Mouse (Mus musculus) heart, adult 18-20 months (tissue): ENCODE results near the gene Pkd1l2. TPM values are rescaled to one million over a fixed set of nuclear protein-coding genes. Genes with fewer than 3 reads are reported as not detected.

Experiments used
- DNase-seq, 2 experiments: peaks; one replicate each; pipeline ENCODE4 v3.0.0; 2021 to 2022; ENCODE audit warnings: mixed read lengths in 1 of 2
- total RNA-seq, 2 experiments: library from RNA; stranded (reverse); gene quantifications; 2 replicates each; pipeline ENCODE4 v1.2.3; 2021

The Pkd1l2 gene
- total RNA-seq, 2 experiments from 2014 or later = not detected

- no peak for DNase-seq
These were observed 804 bp upstream of the Pkd1l2 start for GRCm38 (mm10) chr8:117082947-117083559.

- DNase-seq = no peak
These were observed 2.6 kb downstream of the Pkd1l2 start for GRCm38 (mm10) chr8:117079652-117080051.

DNA sequence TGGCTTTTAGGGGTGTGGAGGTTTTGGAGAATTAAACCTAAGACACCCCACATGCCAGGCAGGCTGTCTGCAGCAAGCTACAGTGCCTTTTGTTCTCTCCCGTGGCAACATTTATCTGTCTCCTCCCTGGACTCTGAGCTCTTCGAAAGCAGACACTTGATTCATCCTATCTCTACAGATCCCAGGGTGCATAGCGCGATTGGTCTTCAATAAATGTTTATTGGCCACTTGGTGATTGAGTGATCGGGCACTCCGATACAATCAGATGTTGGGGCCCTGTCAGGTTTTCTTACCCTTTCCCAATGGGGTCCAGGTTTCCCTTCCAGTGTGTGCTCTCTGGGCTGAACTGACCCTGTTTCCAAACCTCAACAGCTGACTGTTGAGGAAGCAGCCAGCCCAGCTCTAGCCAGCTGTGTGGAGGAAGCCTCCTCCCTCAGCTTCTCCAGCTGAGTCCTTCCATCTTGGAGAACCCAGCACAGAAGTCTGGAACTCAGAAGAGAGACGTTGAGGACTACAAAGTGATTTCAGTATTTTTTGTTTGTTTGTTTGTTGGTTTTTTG lies 3.8 kb downstream of the Pkd1l2 start:
- DNase-seq = no peak

DNA sequence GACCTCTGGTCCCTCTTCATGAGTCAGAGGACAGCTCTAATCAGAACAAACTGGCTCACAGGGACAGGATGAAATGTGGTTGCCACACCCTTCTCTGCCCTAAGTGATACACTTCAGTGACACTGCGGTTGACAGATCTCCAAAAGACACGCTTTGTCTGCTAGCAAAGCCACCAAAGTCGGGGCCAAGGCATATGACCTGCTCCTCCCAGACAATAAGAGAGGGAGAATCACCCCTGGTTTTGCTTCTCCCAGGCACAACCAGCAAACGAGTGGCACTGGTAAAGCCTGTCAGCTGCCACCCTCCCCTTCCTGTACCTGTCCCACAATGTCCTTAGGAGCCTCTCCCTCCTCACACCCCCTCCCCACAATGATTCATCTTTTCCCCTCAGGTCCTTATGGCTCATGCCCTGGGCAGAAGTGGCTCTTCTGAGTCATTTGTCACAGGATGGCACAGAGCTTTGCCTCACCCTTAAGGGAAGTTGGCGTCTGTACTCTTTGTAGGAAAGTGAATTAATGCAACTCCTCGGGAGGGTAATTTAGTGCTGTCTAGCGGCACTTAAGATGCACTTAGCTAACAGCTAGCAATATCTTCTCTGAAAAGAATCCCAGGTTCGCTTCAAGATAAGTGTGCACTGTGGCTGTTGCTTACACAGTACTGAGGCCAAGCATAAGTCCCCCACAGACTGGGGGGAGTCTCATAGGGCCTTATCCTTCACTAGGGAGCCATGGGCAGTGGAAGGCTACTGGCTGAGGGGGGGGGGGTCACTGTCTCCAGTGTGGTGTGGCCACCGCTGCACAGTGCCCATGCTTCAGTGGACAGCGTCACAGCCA lies 7.7 kb downstream of the Pkd1l2 start:
- DNase-seq = peak in 1 of 2 experiments; percentile 12

DNA sequence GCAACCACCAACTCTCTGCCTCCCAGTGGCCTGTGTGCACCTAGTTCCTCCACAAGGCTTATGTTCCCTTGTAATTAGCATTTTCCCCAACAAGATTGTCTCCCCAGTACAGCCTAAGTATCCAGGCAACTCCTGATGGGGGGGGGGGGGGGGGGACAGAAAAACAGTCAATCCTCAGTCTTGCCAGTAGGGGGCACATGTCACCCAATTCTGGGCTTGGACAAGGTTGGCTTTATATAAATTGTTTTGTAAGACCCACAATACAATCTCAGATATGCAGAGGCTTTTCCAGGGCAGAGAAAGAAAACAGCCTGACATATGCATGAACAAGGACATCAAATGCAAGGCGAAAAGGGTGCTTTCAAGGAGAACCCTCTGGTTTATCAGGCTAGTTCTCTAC lies 12.5 kb downstream of the Pkd1l2 start:
- no peak for DNase-seq

GRCm38 (mm10) chr8:117068294-117068693 lies 14.0 kb downstream of the Pkd1l2 start:
- DNase-seq = no peak

- no peak for DNase-seq
These were observed 14.9 kb downstream of the Pkd1l2 start for GRCm38 (mm10) chr8:117067396-117067795.

DNA sequence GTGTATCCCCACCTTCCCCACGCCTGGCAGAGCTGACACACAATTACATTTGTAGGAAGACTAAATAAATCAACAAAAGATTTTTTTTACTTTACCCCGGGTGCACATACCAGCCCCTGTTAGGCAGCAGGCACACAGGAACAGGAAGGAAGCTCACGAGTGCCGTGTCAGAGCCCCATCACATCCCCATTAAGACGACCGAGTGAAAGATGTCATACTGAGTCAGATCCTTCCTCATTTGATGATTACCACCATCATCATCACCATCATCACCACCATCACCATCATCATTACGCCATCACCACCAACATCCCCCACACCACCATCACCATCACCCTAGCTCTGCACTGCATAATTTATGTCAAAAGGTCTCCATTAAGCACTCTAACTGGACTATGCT lies 15.3 kb downstream of the Pkd1l2 start:
- no peak for DNase-seq

DNA sequence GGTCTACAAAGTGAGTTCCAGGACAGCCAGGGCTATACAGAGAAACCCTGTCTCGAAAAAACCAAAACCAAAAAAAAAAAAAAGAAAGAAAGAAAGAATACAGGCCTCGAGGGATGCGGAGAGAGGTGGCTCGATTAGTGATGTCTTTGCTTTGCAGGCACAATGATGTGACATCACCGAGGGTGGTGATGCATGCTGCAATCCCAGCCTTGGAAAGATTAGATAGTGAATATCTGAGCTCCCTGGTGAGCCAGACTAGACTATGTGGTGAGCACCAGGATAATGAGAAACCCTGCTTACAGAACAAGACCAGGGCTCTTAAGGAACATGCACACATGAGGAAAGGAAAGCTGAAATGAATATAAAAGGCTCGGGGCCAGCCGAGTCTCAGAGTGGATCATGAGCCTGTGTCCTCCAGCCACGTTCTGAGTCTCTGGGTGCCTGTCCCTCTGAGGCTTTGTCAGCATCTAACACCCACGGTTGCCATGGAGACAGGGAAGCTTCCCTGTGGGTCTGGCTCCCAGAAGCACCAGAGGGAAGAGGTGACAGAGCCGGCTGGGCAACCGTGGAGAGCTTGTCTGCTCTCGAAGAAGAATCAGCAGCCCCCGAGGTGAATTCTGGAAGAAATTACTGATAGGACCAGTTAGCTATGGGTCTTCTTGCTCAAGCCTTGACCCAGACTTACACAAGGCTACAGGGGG lies 20.9 kb downstream of the Pkd1l2 start:
- DNase-seq = no peak

- DNase-seq = no peak
These were observed 21.9 kb downstream of the Pkd1l2 start for GRCm38 (mm10) chr8:117060306-117060705.

DNA sequence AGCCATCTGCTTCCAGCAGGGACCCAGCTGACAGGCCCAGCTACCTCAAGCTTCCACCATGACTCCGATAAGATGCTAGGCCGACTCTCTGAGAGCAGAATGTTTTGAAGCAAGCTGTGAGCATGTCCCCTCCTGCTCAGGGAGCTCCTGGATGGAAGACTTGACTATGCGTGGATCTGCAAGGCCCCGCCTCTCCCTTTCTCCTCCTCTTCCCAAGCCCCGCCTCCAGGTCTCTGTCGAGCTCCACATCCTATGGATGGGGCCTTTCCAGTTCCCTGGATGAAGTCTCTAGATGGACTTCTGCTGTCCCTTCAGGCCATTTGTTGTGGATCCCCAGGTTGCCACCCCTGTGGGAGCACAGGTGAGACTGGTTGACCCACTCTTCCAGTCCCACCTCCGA lies 23.2 kb downstream of the Pkd1l2 start:
- no peak for DNase-seq

- DNase-seq = peak in 1 of 2 experiments; percentile 41
These were observed 27.2 kb downstream of the Pkd1l2 start for GRCm38 (mm10) chr8:117055097-117055496.

DNA sequence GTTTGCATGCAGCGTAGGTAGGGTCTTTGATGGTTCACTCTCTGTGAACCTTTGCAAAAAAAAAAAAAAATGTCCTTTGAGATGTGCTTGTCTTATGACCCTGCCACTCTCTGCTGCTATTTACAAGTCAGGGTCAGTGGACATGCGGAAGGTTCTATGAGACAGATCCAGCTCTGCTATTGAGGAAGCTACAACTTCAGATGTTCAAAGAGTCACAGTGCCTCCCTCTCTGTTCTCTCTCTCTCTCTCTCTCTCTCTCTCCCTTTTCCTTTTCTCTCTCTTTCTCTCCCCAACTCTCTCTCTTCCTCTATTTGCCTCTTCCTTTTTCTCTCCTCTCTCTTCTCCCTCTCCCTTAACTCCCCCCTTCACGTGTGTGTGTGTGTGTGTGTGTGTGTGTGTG lies 28.1 kb downstream of the Pkd1l2 start:
- no peak for DNase-seq

- no peak for DNase-seq
These were observed 28.8 kb downstream of the Pkd1l2 start for GRCm38 (mm10) chr8:117053135-117054079.

- no peak for DNase-seq
These were observed 30.9 kb downstream of the Pkd1l2 start for GRCm38 (mm10) chr8:117051316-117051715.

GRCm38 (mm10) chr8:117050763-117051162 lies 31.5 kb downstream of the Pkd1l2 start:
- peak in 1 of 2 experiments; percentile 36 for DNase-seq

GRCm38 (mm10) chr8:117049444-117049843 lies 32.8 kb downstream of the Pkd1l2 start:
- no peak for DNase-seq

GRCm38 (mm10) chr8:117043584-117043983 lies 38.7 kb downstream of the Pkd1l2 start:
- no peak for DNase-seq

DNA sequence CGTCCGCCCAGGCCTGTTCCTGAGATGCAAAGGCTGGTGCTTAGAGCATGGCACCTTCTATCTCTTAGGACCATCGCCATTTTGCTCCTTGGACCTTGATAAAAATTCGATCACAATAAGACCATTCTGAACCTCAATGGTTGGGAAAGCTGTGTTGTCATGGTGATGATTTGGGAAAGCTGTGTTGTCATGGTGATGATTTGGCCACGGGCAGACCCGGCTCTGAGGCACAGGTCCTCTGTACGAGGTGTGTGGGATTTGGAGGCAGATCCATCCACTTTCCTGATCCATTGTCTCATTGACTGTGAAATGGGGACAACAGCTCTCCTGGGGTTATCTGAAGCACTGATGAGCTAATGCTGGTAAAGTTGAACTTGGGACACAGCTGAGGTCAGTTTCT lies 42.4 kb downstream of the Pkd1l2 start:
- DNase-seq = no peak

DNA sequence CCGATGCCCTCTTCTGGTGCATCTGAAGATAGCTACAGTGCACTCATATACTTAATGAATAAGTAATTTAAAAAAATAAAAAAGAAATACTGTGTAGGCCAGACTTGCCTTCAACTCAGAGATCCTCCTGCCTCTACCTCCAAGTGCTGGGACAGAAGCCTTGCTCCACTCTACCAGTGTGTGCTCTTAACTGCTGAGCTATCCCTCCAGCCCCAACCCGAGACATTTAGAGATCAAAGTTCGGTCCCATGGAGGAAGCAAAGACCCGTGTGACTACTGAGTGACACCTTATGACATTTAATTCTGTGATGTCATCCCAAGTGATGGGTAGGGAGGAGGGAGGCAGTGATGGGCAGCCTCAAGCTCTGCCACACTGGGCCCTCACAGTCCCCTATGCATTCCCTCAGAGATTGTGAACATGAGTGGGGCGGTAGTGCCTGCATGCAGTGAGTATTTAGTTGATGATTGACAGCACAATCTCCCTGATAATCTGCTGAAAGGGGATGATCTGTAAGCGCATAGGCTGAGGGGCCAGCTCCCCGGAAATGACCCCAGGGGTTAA lies 44.8 kb downstream of the Pkd1l2 start:
- DNase-seq = no peak

GRCm38 (mm10) chr8:117033393-117033792 lies 48.9 kb downstream of the Pkd1l2 start:
- DNase-seq = no peak
